Mouse (Mus musculus): Measurements from ENCODE around the gene Neurl3. TPM values are rescaled to one million over a fixed set of nuclear protein-coding genes. Genes with fewer than 3 reads are reported as not detected.

The Neurl3 gene
- polyA plus RNA-seq, 1 experiment from 2014 or later = 0.34 TPM

DNA sequence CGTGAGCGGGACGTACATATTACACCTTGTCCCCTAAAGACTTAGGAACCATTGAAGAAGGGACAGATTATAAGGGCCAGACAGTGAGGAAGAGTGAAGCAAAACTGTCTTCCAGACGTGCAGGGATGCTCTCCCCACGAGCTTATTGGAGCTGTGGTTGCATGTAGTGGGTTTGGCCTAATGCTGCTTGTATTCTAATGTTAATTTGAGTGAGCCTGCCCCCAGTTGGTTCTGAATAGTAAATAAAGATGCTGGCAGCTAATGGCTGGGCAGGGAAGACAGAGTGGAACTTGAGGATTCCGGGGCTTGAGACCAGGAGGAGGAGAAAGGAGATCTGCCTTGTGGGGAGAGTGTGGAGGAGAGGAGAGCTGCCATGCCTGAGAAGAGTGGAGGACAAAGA lies 27.8 kb downstream of the Neurl3 start:
- 49% methylated on average over 6 of the region's 6 CpGs for WGBS
- no peak for ATAC-seq (ENCODE audit: low FRiP score)
- H3K36me3 ChIP-seq (replicated peaks) = no peaks in the 10 kb centered on the region
- H3K4me2 ChIP-seq = no peak overlapping the region
- H3K27me3 ChIP-seq = no peaks in the 10 kb centered on the region
- H3K4me1 ChIP-seq = peaks cover 26% of the 10 kb centered on the region
- H3K27ac ChIP-seq = no peak overlapping the region
- no peak overlapping the region for H3K4me3 ChIP-seq (replicated peaks)
- no peaks in the 10 kb centered on the region for H3K9me3 ChIP-seq
- 0 out of 2 replicates have a peak overlapping the region, but pooled peaks have one; percentile 34 for H3K9ac ChIP-seq

DNA sequence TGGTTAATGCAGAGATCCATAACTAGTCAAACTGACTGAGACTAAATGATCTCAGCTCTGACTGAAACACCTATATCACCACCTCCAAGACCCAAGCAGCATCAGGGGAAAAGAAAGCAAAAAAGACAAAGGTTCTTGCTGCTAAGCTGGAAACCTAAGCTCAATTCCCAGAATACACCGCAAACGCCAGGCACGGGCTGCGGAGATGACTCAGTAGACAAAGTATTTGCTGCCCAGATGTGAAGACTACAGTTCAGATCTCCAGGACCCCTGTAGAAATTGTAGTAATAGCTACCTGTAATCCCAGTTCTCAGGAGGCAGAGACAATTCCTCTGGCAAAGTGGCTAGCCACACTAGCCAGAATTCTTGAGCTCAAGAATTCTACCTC lies 29.7 kb downstream of the Neurl3 start:
- 93% methylated on average over 4 of the region's 4 CpGs for whole genome bisulfite sequencing
- Histone ChIP-seq H3K9ac (no peak overlapping the region), H3K27ac (no peak overlapping the region), H3K27me3 (no peaks in the 10 kb centered on the region), H3K4me2 (peak overlapping the region; percentile 85; the same call in 1 of the 2 replicates), H3K9me3 (no peaks in the 10 kb centered on the region), H3K4me1 (peaks cover 28% of the 10 kb centered on the region), H3K4me3 (replicated peaks) (no peak overlapping the region), H3K36me3 (replicated peaks) (no peaks in the 10 kb centered on the region)
- ATAC-seq (ENCODE audit: low FRiP score) = no peak

DNA sequence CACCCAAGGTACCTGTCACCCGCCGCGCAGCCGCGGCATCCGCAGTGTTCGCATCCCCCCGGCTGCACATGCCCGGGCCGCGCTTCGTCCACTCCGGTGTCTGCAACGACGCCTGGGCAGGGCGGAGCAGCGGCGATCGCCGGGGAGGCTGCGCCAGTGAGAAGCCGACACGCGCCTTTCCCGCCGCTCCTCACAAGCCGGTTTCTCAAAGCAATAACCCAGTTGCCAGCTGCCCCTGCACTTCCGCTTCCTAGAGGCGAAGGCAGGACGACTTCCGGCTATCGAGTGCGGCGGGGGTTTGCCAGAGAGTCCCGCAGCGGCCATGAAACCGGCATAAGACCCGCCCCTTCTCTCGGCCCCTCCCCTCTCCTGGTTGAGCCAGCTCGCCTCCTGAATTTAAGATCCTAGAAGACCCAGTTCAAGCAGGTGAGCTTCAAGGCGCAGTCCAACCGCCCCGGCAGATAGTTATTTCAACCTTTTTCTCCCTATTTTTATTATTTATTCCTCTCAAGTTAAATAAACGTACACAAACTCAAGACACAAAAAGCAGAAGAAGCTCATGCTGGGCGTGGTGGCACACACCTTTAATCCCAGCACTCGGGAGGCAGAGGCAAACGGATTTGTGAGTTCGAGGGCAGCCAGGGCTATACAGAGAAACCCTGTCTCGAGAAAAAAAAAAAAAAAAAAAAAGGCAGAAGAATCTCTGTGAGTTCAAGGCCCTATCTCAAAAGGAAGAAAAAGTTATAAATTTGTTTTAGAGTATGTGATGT lies 30.2 kb downstream of the Neurl3 start, which contains the start of gene Uggt1:
Gene Uggt1 (minus strand): TSS at position 663 of the 770 bp plus-strand sequence.
- peak within 1 kb of the TSS; percentile 88 for H3K27ac ChIP-seq
- no peaks in the 10 kb centered on the region for H3K36me3 ChIP-seq (replicated peaks)
- H3K4me1 ChIP-seq = peaks cover 30% of the 10 kb centered on the region
- no peaks in the 10 kb centered on the region for H3K9me3 ChIP-seq
- peak within 1 kb of the TSS; percentile 79 for H3K9ac ChIP-seq
- peak within 1 kb of the TSS; percentile 85 for H3K4me2 ChIP-seq
- peak; percentile 98 for ATAC-seq (ENCODE audit: low FRiP score)
- peak within 1 kb of the TSS; percentile 79 for H3K4me3 ChIP-seq (replicated peaks)
- WGBS = 3% methylated on average over 49 of the region's 49 CpGs
- H3K27me3 ChIP-seq = no peaks in the 10 kb centered on the region

DNA sequence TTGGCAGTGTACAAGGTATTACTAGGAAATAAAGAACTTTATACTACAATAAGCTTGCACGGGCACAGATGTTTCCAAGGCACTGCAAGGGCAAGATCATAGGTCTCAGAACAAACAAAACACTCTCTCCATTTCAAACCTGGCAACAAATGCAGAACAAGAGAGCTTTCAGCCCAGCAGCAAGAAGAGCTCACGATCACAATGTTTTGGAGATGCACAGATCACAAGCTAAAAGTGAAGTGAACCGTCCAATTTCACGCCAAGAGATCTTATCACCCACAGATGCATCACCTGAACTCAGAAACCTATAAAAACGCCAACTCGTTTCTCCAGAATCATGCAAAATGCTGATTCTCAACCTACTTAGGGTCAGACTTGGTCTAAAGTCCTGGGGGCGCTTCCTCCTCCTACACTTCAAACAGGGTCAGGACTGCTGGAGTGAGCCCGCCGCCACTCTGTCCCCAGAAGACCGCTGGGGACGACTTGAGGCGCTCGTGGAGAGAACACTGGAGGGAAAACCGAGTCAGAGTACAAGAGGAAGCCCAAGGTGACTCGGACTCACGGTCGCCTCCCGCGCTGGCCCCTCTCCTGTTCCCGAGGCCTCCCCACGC lies 30.9 kb downstream of the Neurl3 start:
- Histone ChIP-seq H3K4me2 (peak overlapping the region; percentile 85), H3K4me1 (peaks cover 30% of the 10 kb centered on the region), H3K27ac (peak overlapping the region; percentile 88), H3K9me3 (no peaks in the 10 kb centered on the region), H3K4me3 (replicated peaks) (peak overlapping the region; percentile 79), H3K27me3 (no peaks in the 10 kb centered on the region), H3K36me3 (replicated peaks) (no peaks in the 10 kb centered on the region), H3K9ac (peak overlapping the region; percentile 79)
- 3% methylated on average over 21 of the region's 21 CpGs for WGBS
- no peak for ATAC-seq (ENCODE audit: low FRiP score)

DNA sequence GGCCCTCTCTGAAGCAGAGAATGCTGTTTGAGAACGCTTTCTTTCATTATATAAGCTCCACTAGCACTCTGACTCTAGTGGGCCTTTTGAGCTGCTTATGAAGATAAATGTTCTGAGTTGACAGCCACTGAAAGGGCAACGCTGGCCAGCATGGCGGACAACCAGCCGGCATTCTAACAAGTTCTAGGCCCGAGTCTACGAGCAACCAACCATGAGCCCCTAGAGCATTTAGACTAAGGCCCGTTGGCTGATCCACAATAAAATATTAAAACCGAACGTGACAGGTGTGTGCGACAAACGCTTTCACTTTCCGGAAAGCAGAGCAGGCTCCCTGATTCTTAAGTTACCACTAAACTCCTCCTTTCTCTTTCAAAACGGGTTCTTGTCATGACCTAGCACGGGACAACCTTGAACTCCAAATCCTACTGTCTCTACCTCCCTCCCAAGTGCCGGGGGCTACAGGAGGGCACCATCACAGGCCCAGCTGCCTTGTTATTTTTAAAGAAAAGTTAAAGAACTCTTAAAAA lies 32.5 kb downstream of the Neurl3 start:
- Histone ChIP-seq H3K4me2 (no peak overlapping the region), H3K9me3 (no peaks in the 10 kb centered on the region), H3K4me1 (peaks cover 30% of the 10 kb centered on the region), H3K4me3 (replicated peaks) (no peak overlapping the region), H3K27me3 (no peaks in the 10 kb centered on the region), H3K9ac (no peak overlapping the region), H3K36me3 (replicated peaks) (no peaks in the 10 kb centered on the region), H3K27ac (no peak overlapping the region)
- 93% methylated on average over 15 of the region's 15 CpGs for WGBS
- no peak for ATAC-seq (ENCODE audit: low FRiP score)

DNA sequence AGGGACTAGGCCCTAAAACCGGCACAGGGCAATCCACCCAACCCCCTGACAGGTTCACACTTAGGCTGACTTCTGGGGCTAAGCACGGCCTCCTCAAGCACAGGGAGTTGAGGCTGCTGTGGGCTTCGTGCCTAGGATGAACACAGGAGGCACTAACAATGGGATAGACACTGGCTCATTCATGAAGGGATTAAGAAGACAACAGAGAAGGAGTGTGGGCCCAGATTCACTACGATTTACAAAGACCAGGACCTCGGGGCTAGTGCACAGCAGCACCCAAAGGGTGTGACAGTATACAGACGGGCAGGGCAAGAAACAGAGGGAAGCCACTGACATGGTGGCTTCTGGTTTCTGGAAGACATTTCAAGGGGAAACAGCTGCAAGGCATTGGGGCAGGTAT lies 34.3 kb downstream of the Neurl3 start:
- 14% methylated on average over 6 of the region's 6 CpGs for WGBS
- H3K4me1 ChIP-seq = peaks cover 30% of the 10 kb centered on the region
- ATAC-seq (ENCODE audit: low FRiP score) = no peak
- no peak overlapping the region for H3K9ac ChIP-seq
- H3K4me3 ChIP-seq (replicated peaks) = no peak overlapping the region
- no peaks in the 10 kb centered on the region for H3K36me3 ChIP-seq (replicated peaks)
- H3K27me3 ChIP-seq = no peaks in the 10 kb centered on the region
- no peaks in the 10 kb centered on the region for H3K9me3 ChIP-seq
- H3K27ac ChIP-seq = no peak overlapping the region
- no peak overlapping the region for H3K4me2 ChIP-seq

DNA sequence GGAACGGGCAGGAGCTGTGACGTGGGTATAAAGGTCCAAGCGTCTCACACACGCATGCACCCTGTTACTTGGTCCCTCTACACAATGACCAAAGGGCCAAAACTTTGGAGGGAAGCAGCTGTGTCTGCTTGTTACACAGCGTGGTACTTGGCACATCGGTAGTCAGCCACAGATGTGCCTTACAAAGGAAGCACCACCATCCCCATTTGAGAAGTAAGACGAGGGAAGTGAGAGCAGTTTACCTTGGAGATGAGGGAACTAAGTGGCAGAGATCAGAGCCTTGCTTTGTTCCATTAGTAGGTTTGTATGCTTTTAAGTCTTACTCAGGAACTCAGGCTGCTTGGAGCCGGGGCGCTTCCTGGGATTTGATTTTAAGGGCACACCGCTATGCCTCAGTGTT lies 35.1 kb downstream of the Neurl3 start:
- Histone ChIP-seq H3K4me3 (replicated peaks) (no peak overlapping the region), H3K27ac (no peak overlapping the region), H3K36me3 (replicated peaks) (0 out of 2 replicates have a peak, but pooled peaks cover 6% of the 10 kb centered on the region), H3K9ac (no peak overlapping the region), H3K4me1 (peaks cover 30% of the 10 kb centered on the region), H3K4me2 (no peak overlapping the region), H3K27me3 (no peaks in the 10 kb centered on the region), H3K9me3 (no peaks in the 10 kb centered on the region)
- ATAC-seq (ENCODE audit: low FRiP score) = no peak
- WGBS = 87% methylated on average over 10 of the region's 10 CpGs

DNA sequence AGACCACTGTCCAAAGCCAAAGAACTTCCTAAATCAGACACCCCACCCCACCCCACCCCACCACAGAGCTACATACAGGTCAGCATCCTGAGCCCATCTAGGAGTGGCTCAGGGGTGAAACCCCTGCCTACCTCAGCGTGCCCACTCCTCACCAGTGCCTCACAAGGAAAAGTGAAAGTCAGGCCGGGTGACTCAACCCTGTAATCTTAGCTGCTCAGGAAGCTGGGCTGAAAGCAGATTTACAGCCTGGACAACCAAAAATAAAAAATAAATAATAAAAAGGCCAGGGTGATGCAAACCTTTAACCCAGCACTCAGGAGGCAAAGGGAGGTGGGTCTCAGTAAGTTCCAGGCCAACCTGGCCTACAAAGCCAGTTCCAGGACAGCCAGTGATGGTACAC lies 38.6 kb downstream of the Neurl3 start:
- H3K4me2 ChIP-seq = no peak overlapping the region
- H3K36me3 ChIP-seq (replicated peaks) = peaks cover 22% of the 10 kb centered on the region
- H3K9ac ChIP-seq = no peak overlapping the region
- no peak for ATAC-seq (ENCODE audit: low FRiP score)
- H3K9me3 ChIP-seq = no peaks in the 10 kb centered on the region
- 87% methylated on average over 2 of the region's 2 CpGs for WGBS
- H3K4me3 ChIP-seq (replicated peaks) = no peak overlapping the region
- H3K4me1 ChIP-seq = peaks cover 10% of the 10 kb centered on the region
- no peaks in the 10 kb centered on the region for H3K27me3 ChIP-seq
- no peak overlapping the region for H3K27ac ChIP-seq

DNA sequence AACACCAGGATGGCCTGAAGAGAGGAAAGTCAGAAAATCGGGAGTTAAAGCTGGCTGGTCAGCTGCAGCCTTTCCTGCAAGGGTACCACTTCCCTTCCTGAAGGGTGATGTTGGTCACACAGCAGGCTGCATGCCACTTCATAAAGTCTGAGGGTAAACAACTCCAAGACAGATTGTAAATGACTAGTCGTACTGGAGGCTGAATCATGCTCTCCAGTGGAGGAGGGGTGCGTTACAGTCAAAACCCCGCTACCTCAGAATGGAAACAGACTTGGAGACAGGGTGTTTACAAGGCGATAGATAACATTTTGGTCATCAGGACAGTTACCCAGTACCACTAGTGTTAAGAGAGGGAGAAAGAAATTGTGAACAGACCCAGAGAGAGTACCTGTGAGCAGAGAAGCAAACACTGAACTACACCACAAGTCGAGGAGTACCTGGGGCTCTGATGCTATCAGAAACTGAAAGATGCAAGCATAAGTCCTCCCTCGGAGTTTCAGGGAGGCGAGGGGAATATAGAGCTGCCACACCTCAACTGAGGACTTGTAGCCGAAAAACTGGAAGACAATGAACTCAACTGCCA lies 39.3 kb downstream of the Neurl3 start:
- Histone ChIP-seq H3K9me3 (no peaks in the 10 kb centered on the region), H3K4me2 (no peak overlapping the region), H3K4me3 (replicated peaks) (no peak overlapping the region), H3K27me3 (no peaks in the 10 kb centered on the region), H3K27ac (no peak overlapping the region), H3K4me1 (peaks cover 5% of the 10 kb centered on the region), H3K36me3 (replicated peaks) (peaks cover 26% of the 10 kb centered on the region), H3K9ac (no peak overlapping the region)
- ATAC-seq (ENCODE audit: low FRiP score) = no peak
- WGBS = 87% methylated on average over 9 of the region's 9 CpGs

DNA sequence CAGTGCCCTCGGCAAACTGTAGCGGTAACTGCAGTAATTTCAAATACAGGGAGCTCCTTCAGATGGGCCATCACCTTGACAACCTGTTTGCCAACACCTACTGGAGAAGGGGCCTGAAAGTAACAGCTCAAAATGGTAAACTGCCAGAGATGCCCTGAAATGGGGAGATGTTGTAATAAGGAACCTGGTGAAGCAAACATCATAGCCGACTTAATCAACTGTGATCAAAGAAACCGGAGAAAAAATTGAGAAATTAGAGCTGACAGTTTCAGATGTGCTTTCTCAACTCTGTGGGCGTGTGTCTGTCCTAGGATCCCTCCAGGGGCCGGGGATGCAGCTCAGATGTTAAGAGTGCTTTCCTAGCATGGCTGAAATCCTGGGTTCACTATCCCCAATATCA lies 41.3 kb downstream of the Neurl3 start:
- 94% methylated on average over 6 of the region's 6 CpGs for WGBS
- peaks cover 40% of the 10 kb centered on the region for H3K36me3 ChIP-seq (replicated peaks)

DNA sequence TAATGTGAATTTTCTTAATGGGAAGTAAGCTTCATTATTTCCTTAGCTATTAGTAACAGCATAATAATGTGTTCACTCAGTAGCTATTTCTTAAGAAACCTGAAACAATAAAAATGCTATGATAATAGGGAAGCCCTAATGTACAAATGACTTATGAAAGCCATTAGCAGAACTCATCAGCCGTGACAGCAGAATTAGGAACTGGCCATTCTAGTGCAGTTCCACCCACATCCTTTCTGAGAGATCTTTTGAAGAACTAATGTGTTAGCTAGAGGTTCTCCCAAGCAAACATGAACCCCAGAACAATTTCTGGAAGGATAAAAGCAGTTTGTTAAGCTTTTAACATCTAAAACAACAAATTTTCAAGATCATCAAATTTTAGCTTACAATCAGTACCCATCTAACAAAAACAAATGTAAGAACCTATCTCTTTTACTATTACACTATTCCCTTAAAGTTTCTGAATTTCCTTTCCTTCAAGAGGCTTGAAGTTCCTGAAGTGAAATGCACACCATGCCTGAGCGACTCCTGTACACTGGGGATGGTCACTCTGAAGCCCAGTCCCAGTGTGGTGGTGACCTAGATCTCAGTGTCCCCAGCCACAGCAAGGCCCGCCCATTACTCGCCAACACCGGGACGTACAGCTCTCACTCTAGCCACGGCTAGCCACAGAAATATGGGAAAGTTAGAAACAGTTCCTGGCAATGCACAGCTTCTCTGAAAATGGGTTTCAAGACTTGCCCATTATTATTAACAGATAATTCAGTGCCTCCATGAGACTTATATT lies 43.4 kb downstream of the Neurl3 start:
- Histone ChIP-seq H3K4me3 (replicated peaks) (no peak overlapping the region), H3K36me3 (replicated peaks) (peaks cover 53% of the 10 kb centered on the region), H3K27ac (no peak overlapping the region), H3K9ac (no peak overlapping the region), H3K4me2 (no peak overlapping the region), H3K4me1 (no peaks in the 10 kb centered on the region), H3K27me3 (no peaks in the 10 kb centered on the region), H3K9me3 (no peaks in the 10 kb centered on the region)
- ATAC-seq (ENCODE audit: low FRiP score) = no peak
- 90% methylated on average over 7 of the region's 7 CpGs for WGBS

More for the DNA sequence above, 41.3 kb downstream of the Neurl3 start:
- H3K4me2 ChIP-seq = no peak overlapping the region
- H3K9ac ChIP-seq = no peak overlapping the region
- no peaks in the 10 kb centered on the region for H3K9me3 ChIP-seq
- no peak overlapping the region for H3K27ac ChIP-seq
- no peak for ATAC-seq (ENCODE audit: low FRiP score)
- no peaks in the 10 kb centered on the region for H3K27me3 ChIP-seq
- no peak overlapping the region for H3K4me3 ChIP-seq (replicated peaks)
- H3K4me1 ChIP-seq = no peaks in the 10 kb centered on the region

DNA sequence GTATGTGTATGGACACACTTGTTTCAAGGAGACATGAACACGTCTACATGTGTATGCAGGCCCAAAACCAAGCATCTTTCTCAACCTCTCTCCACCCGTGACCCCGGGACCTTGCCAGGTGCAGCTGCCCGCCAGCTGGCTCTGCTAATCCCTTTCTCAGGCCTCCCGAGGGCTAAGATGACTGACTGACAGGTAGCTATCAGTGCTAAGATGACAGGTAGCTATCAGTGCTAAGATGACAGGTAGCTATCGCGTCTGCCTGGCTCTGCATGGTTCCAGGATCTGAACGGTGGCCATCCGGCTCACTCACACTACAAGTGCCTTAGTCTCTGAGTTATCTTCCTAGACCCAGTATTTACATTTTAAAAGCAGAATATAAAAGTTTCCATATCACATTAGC lies 46.0 kb downstream of the Neurl3 start:
- 90% methylated on average over 9 of the region's 9 CpGs for WGBS
- no peak overlapping the region for H3K4me2 ChIP-seq
- no peak overlapping the region for H3K4me3 ChIP-seq (replicated peaks)
- no peak overlapping the region for H3K9ac ChIP-seq
- H3K36me3 ChIP-seq (replicated peaks) = peaks cover 64% of the 10 kb centered on the region
- no peak overlapping the region for H3K27ac ChIP-seq
- H3K4me1 ChIP-seq = no peaks in the 10 kb centered on the region
- no peaks in the 10 kb centered on the region for H3K27me3 ChIP-seq
- no peaks in the 10 kb centered on the region for H3K9me3 ChIP-seq
- no peak for ATAC-seq (ENCODE audit: low FRiP score)
